Mouse (Mus musculus) midbrain, embryonic 14.5 days (tissue): ENCODE results near the gene Gm48551. TPM values are rescaled to one million over a fixed set of nuclear protein-coding genes. Genes with fewer than 3 reads are reported as not detected.

Experiments
- ATAC-seq: fragments of 200-750 bp; cut with Nextera tagmentation; 2 replicates; pipeline ENCODE4 v1.8.0; 2017; ENCODE audit warnings: moderate number of reproducible peaks, moderate library complexity; ENCODE audit not compliant: low FRiP score, low TSS enrichment
- DNase-seq: peaks from one replicate; pipeline ENCODE4 v3.0.0-alpha.2; 2015
- H3K27ac ChIP-seq: fragments of 300-500 bp; sonication (generic); replicated peaks from 2 replicates; pipeline ENCODE4 v1.5.1; 2014; ENCODE audit warnings: mild to moderate bottlenecking, low read depth, low read length, moderate library complexity
- H3K27me3 ChIP-seq: fragments of 300-500 bp; sonication (generic); 2 replicates; pipeline ENCODE4 v1.6.1; 2014; ENCODE audit warnings: low read length, control low read depth, mixed read lengths; ENCODE audit not compliant: control insufficient read depth, insufficient read depth
- H3K36me3 ChIP-seq: fragments of 300-500 bp; sonication (generic); 2 replicates; pipeline ENCODE4 v1.6.1; 2014; ENCODE audit warnings: low read length, control low read depth; ENCODE audit not compliant: control insufficient read depth, insufficient read depth
- H3K4me1 ChIP-seq: fragments of 300-500 bp; sonication (generic); 2 replicates; pipeline ENCODE4 v1.6.1; 2014; ENCODE audit warnings: mild to moderate bottlenecking, antibody characterized with exemption, low read length, control low read depth; ENCODE audit not compliant: control insufficient read depth, insufficient read depth
- H3K4me2 ChIP-seq: fragments of 300-500 bp; sonication (generic); 2 replicates; pipeline ENCODE4 v1.6.1; 2014; ENCODE audit warnings: mild to moderate bottlenecking, low read length, moderate library complexity
- H3K4me3 ChIP-seq: fragments of 300-500 bp; sonication (generic); replicated peaks from 2 replicates; pipeline ENCODE4 v1.5.1; 2014; ENCODE audit warnings: low read depth, low read length
- H3K9ac ChIP-seq: fragments of 300-500 bp; sonication (generic); replicated peaks from 2 replicates; pipeline ENCODE4 v1.6.1; 2014; ENCODE audit warnings: mild to moderate bottlenecking, low read length, moderate library complexity
- H3K9me3 ChIP-seq: fragments of 300-500 bp; sonication (generic); 2 replicates; pipeline ENCODE4 v1.6.1; 2016; ENCODE audit warnings: low read length, control low read depth, mixed read lengths; ENCODE audit not compliant: control insufficient read depth
- WGBS: fragments of 180-500 bp; shearing (Covaris S2); extraction: QIAGEN DNeasy Blood & Tissue Kit; methylation state at CpG from one replicate; pipeline ENCODE4 v1.1.7; 2014; 5-methylcytosine and 5-hydroxymethylcytosine counted together
- polyA plus RNA-seq: library from polyadenylated mRNA; unstranded; fragments of >200 nt; fragmentation: Nextera tagmentation; extraction: Ambion mirVana; gene quantifications from 2 replicates; pipeline ENCODE4 v1.2.1, GENCODE M21; 2014

Gm48551 gene
- polyA plus RNA-seq, 1 experiment from 2014 or later = 4.5 TPM

GRCm38 (mm10) chr10:81345162-81345534 lies 39.1 kb upstream of the Gm48551 start:
- 81% methylated on average over 4 of the region's 4 CpGs for WGBS

GRCm38 (mm10) chr10:81346453-81347067 lies 37.7 kb upstream of the Gm48551 start:
- Histone ChIP-seq H3K9me3 (no peaks in the 10 kb centered on the region), H3K4me3 (peak overlapping the region; percentile 21), H3K36me3 (no peaks in the 10 kb centered on the region), H3K4me2 (peak overlapping the region; percentile 50), H3K27me3 (peaks cover 44% of the 10 kb centered on the region), H3K4me1 (peaks cover 13% of the 10 kb centered on the region), H3K9ac (peak overlapping the region; percentile 45; the same call in 1 of the 2 replicates), H3K27ac (no peak overlapping the region)
- 8% methylated on average over 55 of the region's 55 CpGs for WGBS
- ATAC-seq (no peak), DNase-seq (peak; percentile 81)

More at GRCm38 (mm10) chr10:81345162-81345534, 39.1 kb upstream of the Gm48551 start:
- Histone ChIP-seq H3K4me1 (peaks cover 13% of the 10 kb centered on the region), H3K9ac (no peak overlapping the region), H3K27ac (no peak overlapping the region), H3K36me3 (no peaks in the 10 kb centered on the region), H3K9me3 (no peaks in the 10 kb centered on the region), H3K4me3 (no peak overlapping the region), H3K27me3 (peaks cover 46% of the 10 kb centered on the region), H3K4me2 (no peak overlapping the region)
- DNase-seq = no peak
- no peak for ATAC-seq

- Histone ChIP-seq H3K4me3 (peak overlapping the region; percentile 60; the same call in 1 of the 2 replicates), H3K27me3 (peaks cover 19% of the 10 kb centered on the region), H3K4me2 (peak overlapping the region; percentile 92), H3K27ac (no peak overlapping the region), H3K36me3 (no peaks in the 10 kb centered on the region), H3K9me3 (no peaks in the 10 kb centered on the region), H3K4me1 (peaks cover 11% of the 10 kb centered on the region), H3K9ac (peak overlapping the region; percentile 62; the same call in 1 of the 2 replicates)
- no peak for ATAC-seq
- WGBS = 4% methylated on average over 12 of the region's 12 CpGs
- no peak for DNase-seq
Observed at GRCm38 (mm10) chr10:81349146-81349545, 35.1 kb upstream of the Gm48551 start.

- no peaks in the 10 kb centered on the region for H3K36me3 ChIP-seq
- H3K9me3 ChIP-seq = no peaks in the 10 kb centered on the region
- WGBS = 0% methylated on average over 28 of the region's 29 CpGs
- H3K9ac ChIP-seq = peak overlapping the region; percentile 62
- H3K27me3 ChIP-seq = peaks cover 11% of the 10 kb centered on the region; the same call in 1 of the 2 replicates
- DNase-seq (no peak), ATAC-seq (peak; percentile 16)
- H3K4me3 ChIP-seq = peak overlapping the region; percentile 60
- H3K27ac ChIP-seq = no peak overlapping the region
- H3K4me2 ChIP-seq = peak overlapping the region; percentile 92
- peaks cover 11% of the 10 kb centered on the region for H3K4me1 ChIP-seq
Observed at GRCm38 (mm10) chr10:81349961-81350350, 34.3 kb upstream of the Gm48551 start.

- Histone ChIP-seq H3K9ac (peak within 1 kb of the TSS; percentile 62), H3K27ac (peak within 1 kb of the TSS; percentile 27; the same call in 1 of the 2 replicates), H3K4me3 (peak within 1 kb of the TSS; percentile 60), H3K36me3 (no peaks in the 10 kb centered on the region), H3K4me2 (peak within 1 kb of the TSS; percentile 92), H3K4me1 (peaks cover 11% of the 10 kb centered on the region), H3K27me3 (peaks cover 6% of the 10 kb centered on the region; the same call in 1 of the 2 replicates), H3K9me3 (no peaks in the 10 kb centered on the region)
- DNase-seq (peak; percentile 99), ATAC-seq (peak; percentile 97)
- WGBS = under 1% methylated on average over 54 of the region's 54 CpGs
Observed at GRCm38 (mm10) chr10:81350351-81351063, 33.8 kb upstream of the Gm48551 start, which contains the start of gene Hmg20b. Hmg20b (minus strand) TSS chr10:81350480.

GRCm38 (mm10) chr10:81351678-81352291 lies 32.5 kb upstream of the Gm48551 start:
- ATAC-seq (no peak), DNase-seq (no peak)
- 30% methylated on average over 9 of the region's 9 CpGs for WGBS

GRCm38 (mm10) chr10:81354738-81355477 lies 29.4 kb upstream of the Gm48551 start:
- Histone ChIP-seq H3K4me3 (no peak overlapping the region), H3K4me2 (no peak overlapping the region), H3K27me3 (no peaks in the 10 kb centered on the region), H3K9me3 (no peaks in the 10 kb centered on the region), H3K9ac (0 out of 2 replicates have a peak overlapping the region, but pooled peaks have one; percentile 3), H3K4me1 (peaks cover 13% of the 10 kb centered on the region), H3K36me3 (no peaks in the 10 kb centered on the region), H3K27ac (no peak overlapping the region)
- DNase-seq (no peak), ATAC-seq (no peak)
- WGBS = 56% methylated on average over 9 of the region's 9 CpGs

More at GRCm38 (mm10) chr10:81351678-81352291, 32.5 kb upstream of the Gm48551 start:
- Histone ChIP-seq H3K4me1 (peaks cover 11% of the 10 kb centered on the region), H3K9ac (no peak overlapping the region), H3K27ac (no peak overlapping the region), H3K4me2 (no peak overlapping the region), H3K27me3 (no peaks in the 10 kb centered on the region), H3K9me3 (no peaks in the 10 kb centered on the region), H3K4me3 (no peak overlapping the region), H3K36me3 (no peaks in the 10 kb centered on the region)

- H3K4me1 ChIP-seq = peaks cover 12% of the 10 kb centered on the region
- no peak overlapping the region for H3K4me3 ChIP-seq
Observed at GRCm38 (mm10) chr10:81355533-81355932, 28.7 kb upstream of the Gm48551 start.

More at GRCm38 (mm10) chr10:81355533-81355932, 28.7 kb upstream of the Gm48551 start:
- WGBS = 82% methylated on average over 4 of the region's 4 CpGs
- H3K36me3 ChIP-seq = no peaks in the 10 kb centered on the region
- no peaks in the 10 kb centered on the region for H3K27me3 ChIP-seq
- no peaks in the 10 kb centered on the region for H3K9me3 ChIP-seq
- no peak overlapping the region for H3K9ac ChIP-seq
- DNase-seq (no peak), ATAC-seq (no peak)
- no peak overlapping the region for H3K27ac ChIP-seq
- no peak overlapping the region for H3K4me2 ChIP-seq
